Mouse (Mus musculus): ENCODE measurements at regions not wholly inside any gene's neighbourhood (a gene's known extent, or its start where the extent isn't known, plus 50 kb on each side); places are given as distances from the start of the nearest gene placed in this dataset.
"Not testable (repeated sequence)": the region's sequence is repeated elsewhere in the genome, so short reads cannot be mapped to it uniquely, and the experiment has no call there.

GRCm38 (mm10) chr10:111354607-111355006, 56.1 kb downstream of the Bbs10 start:
- ATAC-seq (peak; percentile 93), DNase-seq (ENCODE audit: low spot score) (peak; percentile 82)
- Histone ChIP-seq H3K36me3 (ENCODE audit: insufficient read depth, low read length) (no peaks in the 10 kb centered on the region), H3K27me3 (replicated peaks; ENCODE audit: insufficient read depth, low read length) (no peaks in the 10 kb centered on the region), H3K4me2 (replicated peaks; ENCODE audit: low read depth, low read length) (no peak overlapping the region), H3K4me3 (ENCODE audit: low read depth, low read length) (no peak overlapping the region), H3K9me3 (ENCODE audit: low read length) (no peaks in the 10 kb centered on the region), H3K27ac (ENCODE audit: low read length) (no peak overlapping the region), H3K9ac (replicated peaks; ENCODE audit: low read depth) (no peak overlapping the region), H3K4me1 (ENCODE audit: insufficient read depth, low read depth, low read length) (no peaks in the 10 kb centered on the region)
- 42% methylated on average over 8 of the region's 8 CpGs for WGBS
- TF ChIP-seq CTCF (IDR thresholded peaks at IDR 0.05) = no peak

DNA sequence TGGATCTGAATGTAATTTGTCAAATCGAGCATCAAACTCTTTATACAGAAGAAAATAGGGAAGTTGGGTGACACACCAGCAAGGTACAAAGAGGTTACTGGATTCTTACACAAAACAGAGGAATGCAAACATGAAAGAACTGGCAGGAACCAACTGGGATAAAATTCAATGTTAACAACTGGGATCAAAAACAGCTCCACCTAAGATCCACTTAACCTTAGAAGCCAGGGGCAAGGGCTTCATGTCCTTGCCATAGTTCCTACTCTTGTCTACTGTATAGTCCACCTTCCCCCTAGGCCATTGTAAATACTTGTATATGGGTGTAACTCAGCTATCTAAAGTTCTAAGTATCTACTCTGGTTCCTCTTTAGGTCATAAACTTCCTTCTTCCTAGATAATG, 59.9 kb downstream of the Bbs10 start:
- not testable (repeated sequence) for H3K4me2 ChIP-seq (replicated peaks; ENCODE audit: low read depth, low read length); DNase-seq (ENCODE audit: low spot score); H3K4me1 ChIP-seq (ENCODE audit: insufficient read depth, low read depth, low read length); H3K9ac ChIP-seq (replicated peaks; ENCODE audit: low read depth); H3K36me3 ChIP-seq (ENCODE audit: insufficient read depth, low read length); ATAC-seq; H3K9me3 ChIP-seq (ENCODE audit: low read length); H3K27ac ChIP-seq (ENCODE audit: low read length); H3K27me3 ChIP-seq (replicated peaks; ENCODE audit: insufficient read depth, low read length); H3K4me3 ChIP-seq (ENCODE audit: low read depth, low read length)
- WGBS = 71% methylated on average over 1 of the region's 1 CpGs

DNA sequence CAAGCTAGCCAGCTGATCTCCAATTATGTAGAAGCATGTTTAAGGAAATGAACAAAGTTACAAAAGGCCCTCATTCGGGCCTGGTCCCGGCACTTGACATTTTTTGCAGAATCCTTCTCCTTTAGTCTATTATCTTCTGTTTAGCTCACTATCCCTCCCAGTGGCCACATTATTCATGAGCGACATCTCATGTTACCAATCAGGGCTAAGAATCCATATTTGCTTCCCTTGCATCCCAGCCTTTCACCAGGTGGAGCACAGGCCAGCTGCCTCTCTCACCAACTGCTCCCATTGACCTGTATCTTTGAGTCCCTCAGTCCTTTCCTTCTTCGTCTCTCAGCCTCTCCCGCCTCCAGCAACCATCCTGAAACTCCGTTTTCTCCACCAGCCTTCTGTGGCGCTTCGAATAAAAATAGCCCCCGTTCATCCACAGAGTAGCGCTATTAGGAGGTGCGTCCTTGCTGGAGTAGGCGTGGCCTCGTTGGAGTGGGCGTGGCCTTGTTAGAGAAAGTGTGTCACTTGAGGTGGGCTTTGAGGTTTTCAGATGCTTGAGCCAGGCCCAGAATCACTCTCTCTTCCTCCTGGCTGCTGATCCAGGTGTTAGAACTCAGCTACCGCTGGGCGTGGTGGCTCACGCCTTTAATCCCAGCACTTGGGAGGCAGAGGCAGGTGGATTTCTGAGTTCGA, 63.4 kb downstream of the Bbs10 start:
- no peak overlapping the region for H3K27ac ChIP-seq (ENCODE audit: low read length)
- no peak for ATAC-seq
- peaks cover 3% of the 10 kb centered on the region; the same call in 1 of the 2 replicates for H3K4me1 ChIP-seq (ENCODE audit: insufficient read depth, low read depth, low read length)
- no peaks in the 10 kb centered on the region for H3K9me3 ChIP-seq (ENCODE audit: low read length)
- H3K36me3 ChIP-seq (ENCODE audit: insufficient read depth, low read length) = no peaks in the 10 kb centered on the region
- no peaks in the 10 kb centered on the region for H3K27me3 ChIP-seq (replicated peaks; ENCODE audit: insufficient read depth, low read length)
- DNase-seq (ENCODE audit: low spot score) = no peak
- TF ChIP-seq EP300 (IDR thresholded peaks at IDR 0.05) (no peak), CTCF (IDR thresholded peaks at IDR 0.05) (no peak)
- H3K4me2 ChIP-seq (replicated peaks; ENCODE audit: low read depth, low read length) = no peak overlapping the region
- WGBS = 90% methylated on average over 17 of the region's 18 CpGs
- no peak overlapping the region for H3K4me3 ChIP-seq (ENCODE audit: low read depth, low read length)
- H3K9ac ChIP-seq (replicated peaks; ENCODE audit: low read depth) = no peak overlapping the region

- H3K4me1 ChIP-seq (ENCODE audit: insufficient read depth, low read depth, low read length) = peaks cover 3% of the 10 kb centered on the region; the same call in 1 of the 2 replicates
- ATAC-seq = 0 out of 2 replicates have a peak, but pooled peaks have one; percentile 14
- H3K4me2 ChIP-seq (replicated peaks; ENCODE audit: low read depth, low read length) = no peak overlapping the region
- no peak overlapping the region for H3K4me3 ChIP-seq (ENCODE audit: low read depth, low read length)
- DNase-seq (ENCODE audit: low spot score) = peak; percentile 32
- no peak overlapping the region for H3K9ac ChIP-seq (replicated peaks; ENCODE audit: low read depth)
- H3K9me3 ChIP-seq (ENCODE audit: low read length) = no peaks in the 10 kb centered on the region
- H3K36me3 ChIP-seq (ENCODE audit: insufficient read depth, low read length) = no peaks in the 10 kb centered on the region
- 22% methylated on average over 14 of the region's 14 CpGs for WGBS
- H3K27ac ChIP-seq (ENCODE audit: low read length) = peak overlapping the region; percentile 51
- TF ChIP-seq CTCF (IDR thresholded peaks at IDR 0.05) (no peak), EP300 (IDR thresholded peaks at IDR 0.05) (no peak)
- no peaks in the 10 kb centered on the region for H3K27me3 ChIP-seq (replicated peaks; ENCODE audit: insufficient read depth, low read length)
Observed at GRCm38 (mm10) chr10:111363729-111364617, 65.5 kb downstream of the Bbs10 start.

DNA sequence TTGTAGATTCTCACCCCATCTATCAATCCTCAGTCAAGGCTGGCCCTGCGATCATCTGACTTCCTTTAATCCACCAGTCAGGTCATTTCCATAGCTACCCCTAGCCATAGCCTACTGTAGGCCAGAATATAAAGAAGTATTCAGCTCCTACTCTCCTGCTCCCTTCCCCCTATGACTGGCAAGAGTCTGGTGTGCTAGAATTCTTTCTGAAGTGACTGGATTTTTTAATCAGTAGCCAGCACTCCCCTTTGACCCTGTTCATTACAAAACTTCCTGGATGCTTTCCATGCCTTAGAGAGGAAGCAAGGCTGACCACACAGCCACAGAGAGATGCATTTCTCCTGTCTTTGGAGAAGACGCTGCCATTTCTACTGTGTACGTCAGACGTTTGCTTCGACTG, 66.5 kb downstream of the Bbs10 start:
- DNase-seq (ENCODE audit: low spot score) (peak; percentile 90), ATAC-seq (peak; percentile 87)
- Histone ChIP-seq H3K36me3 (ENCODE audit: insufficient read depth, low read length) (no peaks in the 10 kb centered on the region), H3K4me1 (ENCODE audit: insufficient read depth, low read depth, low read length) (peaks cover 3% of the 10 kb centered on the region; the same call in 1 of the 2 replicates), H3K4me2 (replicated peaks; ENCODE audit: low read depth, low read length) (no peak overlapping the region), H3K27me3 (replicated peaks; ENCODE audit: insufficient read depth, low read length) (no peaks in the 10 kb centered on the region), H3K4me3 (ENCODE audit: low read depth, low read length) (no peak overlapping the region), H3K9me3 (ENCODE audit: low read length) (no peaks in the 10 kb centered on the region), H3K27ac (ENCODE audit: low read length) (peak overlapping the region; percentile 39; the same call in 1 of the 2 replicates), H3K9ac (replicated peaks; ENCODE audit: low read depth) (no peak overlapping the region)
- TF ChIP-seq EP300 (IDR thresholded peaks at IDR 0.05) (peak; percentile 74), CTCF (IDR thresholded peaks at IDR 0.05) (no peak)
- WGBS = 31% methylated on average over 5 of the region's 5 CpGs

GRCm38 (mm10) chr10:111369046-111369445, 70.6 kb downstream of the Bbs10 start:
- H3K4me3 ChIP-seq (ENCODE audit: low read depth, low read length); H3K9ac ChIP-seq (replicated peaks; ENCODE audit: low read depth); H3K4me2 ChIP-seq (replicated peaks; ENCODE audit: low read depth, low read length); H3K27me3 ChIP-seq (replicated peaks; ENCODE audit: insufficient read depth, low read length); H3K27ac ChIP-seq (ENCODE audit: low read length); ATAC-seq; H3K4me1 ChIP-seq (ENCODE audit: insufficient read depth, low read depth, low read length); H3K9me3 ChIP-seq (ENCODE audit: low read length); DNase-seq (ENCODE audit: low spot score); H3K36me3 ChIP-seq (ENCODE audit: insufficient read depth, low read length): not testable (repeated sequence)
- WGBS = 65% methylated on average over 3 of the region's 3 CpGs

Data from lung, postnatal 0 days (tissue).